Mouse (Mus musculus) heart, adult 2 months (tissue): ENCODE results near the gene Lrrc36. TPM values are rescaled to one million over a fixed set of nuclear protein-coding genes. Genes with fewer than 3 reads are reported as not detected.

ENCODE experiments used
- DNase-seq, 2 experiments: peaks; one replicate each; pipeline ENCODE4 v3.0.0; 2021
- H3K27ac ChIP-seq: fragments of 200-600 bp; 2 replicates; pipeline ENCODE4 v1.8.1; 2022
- H3K27me3 ChIP-seq: fragments of 200-500 bp; 2 replicates; pipeline ENCODE4 v1.6.1; 2012; ENCODE audit warnings: mild to moderate bottlenecking, low read length, inconsistent platforms, mixed read lengths; ENCODE audit not compliant: control insufficient read depth, insufficient read depth
- H3K36me3 ChIP-seq: fragments of 200-500 bp; 2 replicates; pipeline ENCODE4 v1.6.1; 2012; ENCODE audit warnings: low read length, inconsistent platforms; ENCODE audit not compliant: control insufficient read depth, insufficient read depth
- H3K4me1 ChIP-seq: fragments of 200-500 bp; 2 replicates; pipeline ENCODE4 v1.6.1; 2011; ENCODE audit warnings: low read length; ENCODE audit not compliant: control insufficient read depth, insufficient read depth
- H3K4me3 ChIP-seq: fragments of 200-600 bp; 2 replicates; pipeline ENCODE4 v1.8.1; 2022
- H3K79me2 ChIP-seq: fragments of 200-500 bp; replicated peaks from 2 replicates; pipeline ENCODE4 v1.6.1; 2012; ENCODE audit warnings: mild to moderate bottlenecking, inconsistent platforms, low read length, moderate library complexity, mixed read lengths; ENCODE audit not compliant: control insufficient read depth, insufficient read depth
- H3K9ac ChIP-seq: fragments of 200-500 bp; 2 replicates; pipeline ENCODE4 v1.6.1; 2012; ENCODE audit warnings: low read depth, mild to moderate bottlenecking, control low read depth, inconsistent platforms, low read length, mixed read lengths
- CTCF ChIP-seq: fragments of 200-600 bp; IDR thresholded peaks from 2 replicates; pipeline ENCODE4 v1.8.1; 2022; ENCODE audit warnings: antibody characterized with exemption, mild to moderate bottlenecking, moderate library complexity
- EP300 ChIP-seq: fragments of 200-500 bp; IDR thresholded peaks from 2 replicates; pipeline ENCODE4 v1.6.1; 2011; ENCODE audit warnings: low read depth, low read length, control low read depth; ENCODE audit not compliant: insufficient read depth
- POLR2A ChIP-seq: fragments of 200-500 bp; IDR thresholded peaks from 2 replicates; pipeline ENCODE4 v1.6.1; 2011; ENCODE audit warnings: mild to moderate bottlenecking, low read depth, low read length, control low read depth; ENCODE audit not compliant: insufficient read depth
- WGBS: fragments of 180-500 bp; shearing (Covaris S2); methylation state at CpG from one replicate; pipeline ENCODE4 v1.1.7; 2018; 5-methylcytosine and 5-hydroxymethylcytosine counted together
- intact Hi-C: fragments of 180-260 bp; cut with DNase I; formaldehyde crosslinking; loops from one replicate; pipeline ENCODE4 v1.15.1; 2025
- polyA plus RNA-seq: library from polyadenylated mRNA; depleted of rRNA; stranded (reverse); fragments of >200 nt; gene quantifications from 2 replicates; pipeline ENCODE4 v1.2.3, GENCODE M21; 2012
- total RNA-seq, 2 experiments: library from RNA; stranded (reverse); gene quantifications; 2 replicates each; pipeline ENCODE4 v1.2.3; 2021

Lrrc36 gene
- total and polyA plus RNA-seq, 3 experiments: 0.45 to 0.94 (median 0.47) TPM

- Histone ChIP-seq H3K79me2 (no peaks in the 10 kb centered on the region), H3K27ac (no peak overlapping the region), H3K4me1 (peaks cover 5% of the 10 kb centered on the region), H3K4me3 (no peak overlapping the region), H3K36me3 (no peaks in the 10 kb centered on the region), H3K9ac (no peak overlapping the region), H3K27me3 (no peaks in the 10 kb centered on the region)
- 22% methylated on average over 6 of the region's 6 CpGs for WGBS
- intact Hi-C loops: loop anchor here (5.0 kb wide), 1 partner anchor 36 kb away; no protein-coding TSS in a partner anchor
- TF ChIP-seq POLR2A (no peak), CTCF (peak; percentile 56), EP300 (no peak)
- DNase-seq: peak in 1 of 2 experiments; percentile 51
Measured at GRCm38 (mm10) chr8:105441433-105441832, 28.1 kb downstream of the Lrrc36 start.

GRCm38 (mm10) chr8:105442661-105443060 lies 29.3 kb downstream of the Lrrc36 start:
- no peaks in the 10 kb centered on the region for H3K36me3 ChIP-seq
- H3K79me2 ChIP-seq: no peaks in the 10 kb centered on the region
- intact Hi-C loops: loop anchor here (5.0 kb wide), 1 partner anchor 35 kb away; no protein-coding TSS in a partner anchor
- peaks cover under 1% of the 10 kb centered on the region; the same call in 1 of the 2 replicates for H3K4me1 ChIP-seq
- no peak overlapping the region for H3K4me3 ChIP-seq
- TF ChIP-seq CTCF: no peak
- TF ChIP-seq EP300: no peak
- no peak for TF ChIP-seq POLR2A
- 92% methylated on average over 5 of the region's 5 CpGs for WGBS
- DNase-seq: no peak
- no peak overlapping the region for H3K9ac ChIP-seq
- H3K27ac ChIP-seq: no peak overlapping the region
- H3K27me3 ChIP-seq: no peaks in the 10 kb centered on the region

GRCm38 (mm10) chr8:105445296-105446126 lies 32.1 kb downstream of the Lrrc36 start:
- Histone ChIP-seq H3K36me3 (no peaks in the 10 kb centered on the region), H3K27me3 (no peaks in the 10 kb centered on the region), H3K9ac (no peak overlapping the region), H3K79me2 (no peaks in the 10 kb centered on the region), H3K4me1 (no peaks in the 10 kb centered on the region), H3K27ac (peak overlapping the region; percentile 57; the same call in 1 of the 2 replicates), H3K4me3 (no peak overlapping the region)
- WGBS: 44% methylated on average over 11 of the region's 11 CpGs
- DNase-seq: peak in 1 of 2 experiments; percentile 35
- TF ChIP-seq CTCF (no peak), POLR2A (no peak), EP300 (no peak)
- intact Hi-C loops: no loop called here

GRCm38 (mm10) chr8:105446127-105446552 lies 32.8 kb downstream of the Lrrc36 start:
- 27% methylated on average over 4 of the region's 4 CpGs for WGBS
- Histone ChIP-seq H3K4me1 (no peaks in the 10 kb centered on the region), H3K27me3 (no peaks in the 10 kb centered on the region), H3K27ac (peak overlapping the region; percentile 57), H3K79me2 (no peaks in the 10 kb centered on the region), H3K9ac (no peak overlapping the region), H3K36me3 (no peaks in the 10 kb centered on the region), H3K4me3 (no peak overlapping the region)
- intact Hi-C loops: no loop called here
- DNase-seq: peak; percentile 54 to 56
- TF ChIP-seq EP300: no peak

GRCm38 (mm10) chr8:105448188-105448587 lies 34.8 kb downstream of the Lrrc36 start:
- H3K27me3 ChIP-seq: no peaks in the 10 kb centered on the region
- no peak overlapping the region for H3K27ac ChIP-seq
- H3K36me3 ChIP-seq: no peaks in the 10 kb centered on the region
- intact Hi-C loops: no loop called here
- no peak for DNase-seq
- no peak for TF ChIP-seq CTCF
- TF ChIP-seq POLR2A: no peak
- no peak for TF ChIP-seq EP300
- WGBS: 89% methylated on average over 3 of the region's 3 CpGs
- no peak overlapping the region for H3K9ac ChIP-seq
- no peak overlapping the region for H3K4me3 ChIP-seq
- H3K4me1 ChIP-seq: peaks cover 1% of the 10 kb centered on the region; the same call in 1 of the 2 replicates
- H3K79me2 ChIP-seq: no peaks in the 10 kb centered on the region

GRCm38 (mm10) chr8:105448596-105448995 lies 35.2 kb downstream of the Lrrc36 start:
- no peaks in the 10 kb centered on the region for H3K27me3 ChIP-seq
- TF ChIP-seq CTCF (no peak), EP300 (no peak), POLR2A (no peak)
- H3K36me3 ChIP-seq: no peaks in the 10 kb centered on the region
- WGBS: 85% methylated on average over 5 of the region's 5 CpGs
- no peak overlapping the region for H3K4me3 ChIP-seq
- H3K4me1 ChIP-seq: peaks cover 1% of the 10 kb centered on the region; the same call in 1 of the 2 replicates
- H3K9ac ChIP-seq: no peak overlapping the region
- DNase-seq: no peak
- no peak overlapping the region for H3K27ac ChIP-seq
- intact Hi-C loops: no loop called here
- no peaks in the 10 kb centered on the region for H3K79me2 ChIP-seq
